Comparison of ENCODE assay signal across 8 mouse cellular contexts in the genomic region with DNA sequence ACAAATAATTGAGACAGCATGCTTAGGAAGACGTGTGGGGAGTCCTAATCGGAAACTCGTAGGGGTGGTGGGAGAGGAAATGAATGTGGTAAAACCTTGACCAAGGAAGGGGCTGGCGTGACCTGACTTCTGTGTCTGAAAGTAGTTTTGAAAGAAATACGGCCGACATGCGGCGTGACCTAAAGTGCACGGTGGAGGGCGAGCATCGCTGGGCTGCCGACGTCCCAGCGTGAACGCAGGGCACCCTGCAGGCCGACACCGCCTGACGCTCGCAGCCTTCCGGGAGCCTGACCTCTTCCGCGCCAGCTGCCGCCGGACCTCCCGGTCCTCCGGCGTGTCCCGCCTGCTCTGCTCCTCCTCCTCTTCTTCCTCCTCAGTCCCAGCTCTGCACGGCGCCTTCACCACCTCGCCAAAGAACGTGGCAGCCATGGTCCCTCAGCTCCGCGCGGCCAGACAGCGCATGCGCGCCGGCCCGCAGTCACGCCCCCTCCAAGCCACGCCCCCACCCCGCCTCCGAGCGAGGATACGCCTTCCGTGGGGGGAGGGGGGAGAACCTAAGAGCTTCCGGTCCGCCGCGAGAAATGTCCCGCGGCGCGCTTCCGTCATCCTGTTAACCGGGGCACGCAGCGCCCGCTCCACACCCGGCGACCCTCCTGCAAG. TPM values are rescaled to one million over a fixed set of nuclear protein-coding genes. Genes with fewer than 3 reads are reported as not detected.
A peak's percentile ranks its signal among the peaks of the same experiment; 100 is the strongest.
DNase-seq lines count a peak whose midpoint lies in the region; ATAC-seq and TF ChIP-seq lines count a peak whose summit lies in the region.

A gene (minus strand): TSS at position 499 of the 660 bp plus-strand sequence.

- TF ChIP-seq CTCF in E14TG2a.4 (conservative IDR thresholded peaks at IDR 0.05; ENCODE audit: low read length), result no peak
- no peak for TF ChIP-seq CTCF in liver, postnatal 0 days (IDR thresholded peaks at IDR 0.05; ENCODE audit: low read depth)

- TF ChIP-seq EP300 in liver, postnatal 0 days (IDR thresholded peaks at IDR 0.05; ENCODE audit: low read depth), result no peak

- no peaks in the 10 kb centered on the region for H3K9me3 ChIP-seq in E14TG2a.4 (ENCODE audit: low read length)
- H3K9me3 ChIP-seq in forebrain, embryonic 13.5 days (replicated peaks), result no peaks in the 10 kb centered on the region
- no peaks in the 10 kb centered on the region for H3K9me3 ChIP-seq in liver, postnatal 0 days (ENCODE audit: low read length)
- no peaks in the 10 kb centered on the region for H3K9me3 ChIP-seq in neural tube, embryonic 14.5 days (ENCODE audit: control insufficient read depth, low read length)

- peaks cover 69% of the 10 kb centered on the region for H3K36me3 ChIP-seq in E14TG2a.4 (ENCODE audit: insufficient read depth, low read length)
- H3K36me3 ChIP-seq in forebrain, embryonic 13.5 days (ENCODE audit: poor library complexity, severe bottlenecking), result peaks cover 32% of the 10 kb centered on the region
- H3K36me3 ChIP-seq in liver, postnatal 0 days (replicated peaks; ENCODE audit: insufficient read depth, low read length), result peaks cover 9% of the 10 kb centered on the region; the same call in 1 of the 2 replicates
- H3K36me3 ChIP-seq in neural tube, embryonic 14.5 days (ENCODE audit: control insufficient read depth, insufficient read depth, low read length), result peaks cover 3% of the 10 kb centered on the region

- DNase-seq in c-Kit-positive CD71-positive TER-119-positive erythroid progenitor cells, embryonic 14.5 days (ENCODE audit: low spot score), result peak; percentile 89
- peak; percentile 98 to 99 for DNase-seq in heart, postnatal 10 days
- DNase-seq in large intestine, adult 2 months (ENCODE audit: low read depth, low spot score), result peak; percentile 63
- peak; percentile 97 for DNase-seq in liver, postnatal 0 days
- DNase-seq in testis, postnatal 10 days (ENCODE audit: low spot score), result peak; percentile 100

- H3K27ac ChIP-seq in forebrain, embryonic 13.5 days, result peak within 1 kb of the TSS; percentile 78
- H3K27ac ChIP-seq in liver, postnatal 0 days (ENCODE audit: low read depth), result peak within 1 kb of the TSS; percentile 73
- peak within 1 kb of the TSS; percentile 70 for H3K27ac ChIP-seq in neural tube, embryonic 14.5 days (ENCODE audit: low read depth, low read length)

- peak within 1 kb of the TSS; percentile 78 for H3K4me2 ChIP-seq in forebrain, embryonic 13.5 days
- peak within 1 kb of the TSS; percentile 84 for H3K4me2 ChIP-seq in liver, postnatal 0 days (ENCODE audit: low read depth, low read length)
- peak within 1 kb of the TSS; percentile 54 for H3K4me2 ChIP-seq in neural tube, embryonic 14.5 days (ENCODE audit: low read depth, low read length)

- WGBS in forebrain, embryonic 13.5 days, result under 1% methylated on average over 62 of the region's 62 CpGs
- under 1% methylated on average over 62 of the region's 62 CpGs for WGBS in large intestine, adult 2 months
- WGBS in liver, postnatal 0 days (ENCODE audit: insufficient replicate concordance), result under 1% methylated on average over 57 of the region's 62 CpGs
- WGBS in neural tube, embryonic 14.5 days, result under 1% methylated on average over 62 of the region's 62 CpGs

- peak within 1 kb of the TSS; percentile 91 for H3K4me3 ChIP-seq in E14TG2a.4 (replicated peaks; ENCODE audit: low read length)
- H3K4me3 ChIP-seq in forebrain, embryonic 13.5 days, result peak within 1 kb of the TSS; percentile 70
- H3K4me3 ChIP-seq in liver, postnatal 0 days (ENCODE audit: low read depth, low read length), result peak within 1 kb of the TSS; percentile 75
- H3K4me3 ChIP-seq in neural tube, embryonic 14.5 days (ENCODE audit: low read depth, low read length), result peak within 1 kb of the TSS; percentile 64

- H3K4me1 ChIP-seq in E14TG2a.4 (replicated peaks; ENCODE audit: low read depth, low read length), result peaks cover 18% of the 10 kb centered on the region
- H3K4me1 ChIP-seq in forebrain, embryonic 13.5 days, result peaks cover 17% of the 10 kb centered on the region
- H3K4me1 ChIP-seq in liver, postnatal 0 days (ENCODE audit: insufficient read depth), result peaks cover 18% of the 10 kb centered on the region
- H3K4me1 ChIP-seq in neural tube, embryonic 14.5 days (ENCODE audit: control insufficient read depth, insufficient read depth, low read length), result peaks cover 12% of the 10 kb centered on the region

- peak within 1 kb of the TSS; percentile 87 for H3K9ac ChIP-seq in forebrain, embryonic 13.5 days
- H3K9ac ChIP-seq in liver, postnatal 0 days (replicated peaks), result peak within 1 kb of the TSS; percentile 78
- H3K9ac ChIP-seq in neural tube, embryonic 14.5 days (replicated peaks; ENCODE audit: low read depth, low read length), result peak within 1 kb of the TSS; percentile 63

- intact Hi-C loops in heart, postnatal 10 days (cut with DNase I), result no loop called here

- peak; percentile 95 for ATAC-seq in forebrain, embryonic 13.5 days
- ATAC-seq in liver, postnatal 0 days, result peak; percentile 89
- peak; percentile 95 for ATAC-seq in neural tube, embryonic 14.5 days (ENCODE audit: low read depth)

- no peaks in the 10 kb centered on the region for H3K27me3 ChIP-seq in E14TG2a.4 (ENCODE audit: insufficient read depth, low read length)
- no peaks in the 10 kb centered on the region for H3K27me3 ChIP-seq in forebrain, embryonic 13.5 days
- no peaks in the 10 kb centered on the region for H3K27me3 ChIP-seq in liver, postnatal 0 days (ENCODE audit: insufficient read depth, low read length)
- no peaks in the 10 kb centered on the region for H3K27me3 ChIP-seq in neural tube, embryonic 14.5 days (ENCODE audit: control insufficient read depth, insufficient read depth, low read length)

RNA-seq across cellular contexts. Expression of the gene that starts here (rescaled TPM):
- polyA plus RNA-seq in forebrain, embryonic 13.5 days (2015; fragmentation: Nextera tagmentation; extraction: Ambion mirVana), result 63.0 and 63.5 TPM in 2 replicates
- 10 to 100 TPM; 23.8 to 30.0 TPM for total RNA-seq in heart, postnatal 10 days (2021)
- 22.1 and 23.2 TPM in 2 replicates for polyA plus RNA-seq in large intestine, adult 2 months (2012; rRNA removed)
- polyA plus RNA-seq in liver, postnatal 0 days (2015; fragmentation: Nextera tagmentation; extraction: Ambion mirVana), result 44.1 and 44.9 TPM in 2 replicates
- 64.4 and 64.6 TPM in 2 replicates for polyA plus RNA-seq in neural tube, embryonic 14.5 days (2014; fragmentation: Nextera tagmentation; extraction: Ambion mirVana)

Comparison
In these comparisons a context has a peak if more than half of its experiments do, and no peak if none do; other contexts are left out.
1. Peak in every context shown above with its lines: DNase-seq, ATAC-seq, H3K4me3 ChIP-seq and H3K27ac ChIP-seq.